Mouse (Mus musculus): ENCODE measurements around the gene Ankrd34c.

The Ankrd34c gene

DNA sequence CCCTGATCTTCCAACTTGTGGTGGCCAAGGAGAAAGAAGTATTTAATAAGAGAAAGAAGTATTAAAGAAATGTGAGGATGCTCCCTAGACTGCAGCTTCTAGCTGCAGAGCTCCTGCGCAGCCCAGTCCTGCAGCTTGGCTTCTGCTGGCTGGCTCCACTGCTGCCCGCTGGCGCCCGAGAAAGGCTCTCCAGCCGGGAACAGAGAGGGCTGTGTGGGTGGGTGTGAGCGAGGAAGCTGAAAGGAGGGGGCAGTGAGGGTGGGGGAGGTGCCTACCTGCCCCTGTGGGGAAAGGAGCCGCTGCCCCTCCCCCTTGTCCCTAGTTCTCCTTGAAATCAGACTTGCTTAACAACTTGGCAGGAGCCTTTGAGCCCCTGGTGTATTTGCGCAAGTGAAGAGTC is at the start of gene Ankrd34c:
Gene Ankrd34c, minus strand, starts transcription at position 181 of the 400 bp plus-strand sequence.
- DNase-seq = no peak

- DNase-seq = no peak
Measured at GRCm38 (mm10) chr9:89787532-89787931, 49.3 kb upstream of the Ankrd34c start.

- DNase-seq = no peak
Measured at GRCm38 (mm10) chr9:89781395-89781927, 43.2 kb upstream of the Ankrd34c start.

GRCm38 (mm10) chr9:89779237-89779636 is 41.0 kb upstream of the Ankrd34c start:
- DNase-seq = no peak

GRCm38 (mm10) chr9:89771153-89771552 is 32.9 kb upstream of the Ankrd34c start:
- no peak for DNase-seq

DNA sequence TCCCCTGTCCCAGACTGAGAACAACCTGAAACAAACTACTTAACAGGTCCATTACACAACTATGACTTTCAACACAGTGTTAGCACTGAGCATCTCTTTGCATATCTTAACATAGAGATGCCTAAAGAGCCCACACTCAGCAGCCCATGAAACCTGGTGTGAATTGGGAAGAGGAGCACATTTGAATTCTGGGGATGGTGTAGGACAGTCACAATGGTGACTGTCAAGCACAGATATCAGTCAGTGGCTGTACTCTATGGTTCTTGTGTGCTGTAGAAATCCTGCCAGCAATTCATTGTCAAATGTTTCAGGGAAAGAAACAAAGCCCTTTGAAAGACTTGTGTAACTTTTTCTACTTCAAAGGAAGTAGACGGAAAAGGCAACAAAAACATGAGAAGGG is 23.7 kb upstream of the Ankrd34c start:
- no peak for DNase-seq

GRCm38 (mm10) chr9:89758569-89758968 is 20.3 kb upstream of the Ankrd34c start:
- no peak for DNase-seq

DNA sequence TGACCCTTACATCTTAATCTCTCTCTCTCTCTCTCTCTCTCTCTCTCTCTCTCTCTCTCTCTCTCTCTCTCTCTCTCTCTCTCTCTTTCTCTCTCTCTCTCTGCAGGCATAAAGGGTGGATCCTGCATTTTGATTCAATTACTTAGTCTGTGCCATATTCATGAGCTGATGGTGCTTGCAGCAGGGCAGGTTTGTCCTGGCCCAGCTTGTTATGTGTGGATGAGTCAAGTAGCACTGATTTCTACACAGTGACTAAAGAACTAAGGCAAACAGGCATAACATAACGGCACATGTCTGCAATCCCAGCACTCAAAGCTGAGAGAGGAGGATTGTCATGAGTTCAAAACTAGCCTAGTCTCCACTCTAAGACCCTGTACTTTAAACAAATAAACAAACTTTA is 19.9 kb upstream of the Ankrd34c start:
- no peak for DNase-seq

DNA sequence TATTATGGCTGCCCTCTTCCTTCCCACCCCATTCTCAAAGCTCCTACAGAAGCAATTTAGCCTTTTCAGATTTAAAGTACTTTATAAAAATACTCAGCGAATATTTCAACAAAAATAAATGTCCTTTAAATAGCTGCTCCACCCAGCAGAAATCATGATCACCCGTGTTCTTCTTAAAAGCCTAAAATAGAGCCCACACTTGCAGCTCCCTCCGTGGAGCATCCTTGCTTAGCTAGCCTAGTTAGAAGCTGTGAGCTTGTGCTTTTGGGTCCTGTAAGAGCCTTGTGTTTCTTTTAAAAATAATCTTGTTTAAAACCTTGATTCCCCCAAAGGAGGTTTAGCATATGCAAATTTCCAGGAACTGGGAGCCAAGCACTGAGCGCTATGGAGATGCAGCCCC is 19.3 kb upstream of the Ankrd34c start:
- no peak for DNase-seq

DNA sequence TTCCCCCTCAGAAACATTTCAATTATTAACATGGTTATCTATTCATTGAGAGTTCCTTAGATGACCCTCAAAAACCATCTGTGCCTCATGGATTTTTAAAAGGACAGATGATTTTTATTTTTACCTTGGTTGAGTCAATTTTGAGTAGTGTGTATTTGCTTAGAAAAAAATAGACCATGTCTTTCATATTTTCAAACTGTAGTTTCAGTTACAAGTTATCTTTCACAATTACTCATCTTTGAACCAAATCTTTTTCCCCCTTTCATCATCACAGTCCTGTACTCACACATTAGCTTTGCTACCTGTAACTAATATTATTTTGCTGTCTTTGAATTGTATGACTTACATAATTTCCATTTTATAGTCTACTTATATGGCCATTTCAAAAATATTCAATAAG is 1.8 kb upstream of the Ankrd34c start:
- DNase-seq = no peak

DNA sequence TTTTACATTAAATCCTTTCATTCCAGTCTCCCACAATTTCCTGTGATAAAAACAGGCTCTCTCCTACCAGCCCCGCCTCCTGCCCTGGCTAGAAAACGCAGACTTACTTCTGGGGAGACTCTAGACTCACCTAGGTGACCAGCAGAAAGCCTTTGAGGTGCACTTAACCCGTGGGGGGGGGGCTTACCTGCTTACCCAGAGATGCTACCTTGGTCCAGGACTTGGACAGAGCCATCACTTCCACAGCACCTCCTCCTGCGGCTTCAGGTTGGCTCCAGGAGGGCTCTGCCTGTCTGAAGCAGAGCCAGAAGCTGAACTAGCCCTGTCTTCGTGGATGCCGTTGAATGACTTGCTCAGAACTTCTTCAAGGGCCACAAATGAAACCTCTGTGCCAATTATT is 387 bp downstream of the Ankrd34c start:
- DNase-seq = no peak

DNA sequence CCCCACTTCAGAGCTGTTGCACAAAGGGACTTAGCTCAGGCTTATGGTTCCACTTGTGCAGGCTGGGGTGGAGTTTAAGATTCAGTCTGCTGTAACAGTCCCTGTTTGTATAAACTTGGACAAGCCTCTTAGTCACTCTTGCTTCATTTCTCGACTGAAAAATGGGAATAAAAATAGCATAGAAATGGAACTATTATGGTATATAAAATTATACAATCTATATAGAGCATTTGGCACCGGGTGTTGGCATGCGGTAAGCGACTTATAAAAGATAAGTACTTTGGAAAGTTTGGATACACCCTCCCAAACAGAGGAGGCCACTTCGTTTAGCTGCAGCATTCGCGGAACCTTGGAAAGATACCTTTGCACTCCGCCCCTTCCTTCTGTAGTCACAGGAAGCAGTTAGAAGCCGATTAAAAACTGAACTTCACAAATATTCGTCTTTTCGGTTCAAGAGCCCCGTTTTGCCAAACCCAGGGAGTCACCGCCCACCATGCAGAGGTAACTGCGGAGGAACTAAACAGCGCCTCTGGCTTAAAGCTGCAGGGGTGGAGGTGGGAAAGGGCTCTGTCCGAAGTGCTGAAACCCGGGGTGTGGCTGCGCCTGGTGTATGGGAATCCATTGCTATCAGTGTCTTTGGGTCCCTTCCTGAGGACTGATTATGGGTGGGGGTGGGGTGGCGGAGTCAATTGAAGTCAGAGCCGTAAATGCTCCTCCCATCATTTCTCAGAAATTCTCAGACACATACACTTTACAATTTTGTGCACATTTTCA is 1.2 kb downstream of the Ankrd34c start:
- peak; percentile 8 for DNase-seq

DNA sequence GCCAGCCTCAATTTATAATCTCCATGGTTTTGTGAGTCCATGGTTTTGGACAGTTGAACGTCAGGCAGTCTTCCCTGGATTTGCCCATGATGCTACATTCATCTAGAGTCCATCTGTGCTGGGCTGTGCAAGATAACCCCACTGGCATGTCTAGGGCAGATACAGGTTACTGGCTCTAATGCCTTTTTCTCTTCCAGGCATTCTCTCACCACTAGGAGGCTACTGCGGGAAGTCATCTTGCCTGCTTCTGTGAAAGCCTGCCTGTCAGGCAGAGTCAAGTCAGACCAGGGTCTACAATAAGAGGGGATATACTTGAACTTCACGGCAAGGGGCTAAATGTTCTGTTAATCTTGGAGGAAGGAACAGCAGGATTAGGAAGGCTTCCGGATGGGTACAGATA is 31.4 kb downstream of the Ankrd34c start:
- peak; percentile 8 for DNase-seq

DNA sequence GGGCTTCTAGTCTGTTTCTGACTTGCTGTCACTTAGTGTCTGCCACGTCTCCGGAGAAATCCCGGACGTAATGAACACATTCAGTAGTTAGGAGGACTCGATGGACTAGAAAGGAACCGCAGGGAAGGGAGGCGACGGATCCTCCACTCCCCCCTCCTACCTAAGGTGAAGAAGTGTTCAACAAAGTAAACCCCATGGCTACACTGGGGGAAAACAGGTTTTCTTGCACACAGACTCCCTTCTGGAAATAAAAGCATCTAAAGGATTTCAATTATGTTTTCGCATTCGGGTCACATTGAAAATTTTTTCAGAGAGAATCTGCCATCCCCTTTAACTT is 33.1 kb downstream of the Ankrd34c start:
- DNase-seq = no peak

GRCm38 (mm10) chr9:89704265-89705196 is 33.7 kb downstream of the Ankrd34c start, which contains the start of gene Tmed3:
Tmed3 (minus strand) TSS chr9:89705068.
- peak; percentile 95 for DNase-seq

- DNase-seq = no peak
Measured at GRCm38 (mm10) chr9:89700910-89701457, 37.3 kb downstream of the Ankrd34c start.

GRCm38 (mm10) chr9:89695143-89695542 is 43.1 kb downstream of the Ankrd34c start:
- no peak for DNase-seq

DNA sequence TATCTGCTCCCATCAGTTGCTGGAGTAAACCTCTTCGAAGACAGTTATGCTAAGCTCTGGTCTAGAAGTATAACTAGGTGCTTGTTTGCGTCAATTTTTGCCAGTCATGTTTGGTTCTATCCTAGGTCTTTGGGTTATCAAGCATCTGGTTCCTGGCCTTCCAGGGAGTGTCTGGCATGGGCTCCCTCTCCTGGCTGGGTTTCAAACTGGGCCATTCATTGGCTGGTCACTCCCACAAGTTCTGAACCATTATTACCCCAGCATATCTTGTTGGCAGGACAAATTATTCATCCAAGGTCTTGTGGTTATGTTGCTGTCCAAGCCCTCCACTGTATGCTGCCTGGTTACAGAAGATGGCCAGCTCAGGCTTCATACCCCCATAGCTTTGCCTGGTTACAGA is 44.6 kb downstream of the Ankrd34c start:
- no peak for DNase-seq

DNA sequence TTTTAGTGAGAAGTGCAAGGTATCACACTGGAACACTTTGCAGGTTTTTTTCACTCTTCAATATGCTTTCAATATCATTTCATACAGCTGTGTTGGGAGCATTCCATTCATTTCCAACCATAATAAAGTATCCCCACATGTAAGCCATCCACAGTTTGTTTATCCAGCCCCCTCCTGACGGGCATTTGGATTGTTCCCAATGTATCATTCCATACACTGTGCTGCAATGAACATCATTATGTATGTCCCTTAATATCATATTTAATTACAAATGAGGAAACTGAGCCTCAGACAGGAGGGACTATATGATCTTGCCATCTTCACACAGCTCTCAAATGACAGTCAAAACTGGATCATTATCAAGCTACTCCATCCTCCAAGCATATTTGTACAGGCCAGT is 49.1 kb downstream of the Ankrd34c start:
- no peak for DNase-seq

- no peak for DNase-seq
Measured at GRCm38 (mm10) chr9:89687503-89688226, 50.6 kb downstream of the Ankrd34c start.

- DNase-seq = no peak
Measured at GRCm38 (mm10) chr9:89686262-89686661, 52.0 kb downstream of the Ankrd34c start.

DNA sequence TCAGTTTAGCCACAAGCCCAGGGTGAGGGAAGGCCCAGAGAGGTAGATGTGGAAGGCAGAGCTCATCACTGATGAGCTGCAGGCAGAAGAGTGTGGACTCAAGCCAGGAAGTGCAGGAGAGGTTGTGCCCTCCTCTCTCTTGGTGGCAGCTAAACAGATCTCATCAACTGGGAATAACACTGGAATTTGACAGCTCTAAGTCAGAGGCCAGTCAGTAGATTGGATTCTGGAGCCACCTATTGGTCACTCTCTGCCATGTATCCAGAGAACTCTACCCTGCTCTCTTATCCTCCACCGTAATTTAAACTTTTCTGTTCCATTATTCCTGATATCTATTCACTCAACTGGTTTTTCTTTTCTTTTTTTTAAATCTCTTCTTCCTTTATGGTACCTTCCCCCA is 59.3 kb downstream of the Ankrd34c start:
- DNase-seq = peak; percentile 10

Measured in kidney, postnatal 14 days (tissue).